Mouse (Mus musculus) c-Kit-positive CD71-negative TER-119-negative erythroid progenitor cells, embryonic 14.5 days (primary cell): Measurements from ENCODE around the gene Aasdh.
"Not testable (repeated sequence)": the region's sequence is repeated elsewhere in the genome, so short reads cannot be mapped to it uniquely, and the experiment has no call there.

Experiments
- DNase-seq: peaks from one replicate; pipeline ENCODE4 v3.0.0-alpha.2; 2013; ENCODE audit warnings: low read depth

The Aasdh gene

GRCm38 (mm10) chr5:76905405-76906154 lies at the start of gene Aasdh:
Gene Aasdh, minus strand, starts transcription at chr5:76905514.
- peak; percentile 95 for DNase-seq

GRCm38 (mm10) chr5:76954271-76954900 lies 49.1 kb upstream of the Aasdh start:
- no peak for DNase-seq

GRCm38 (mm10) chr5:76953794-76954193 lies 48.5 kb upstream of the Aasdh start:
- DNase-seq: no peak

- no peak for DNase-seq
Observed at GRCm38 (mm10) chr5:76952112-76953040, 47.1 kb upstream of the Aasdh start.

- DNase-seq: peak; percentile 98
Observed at GRCm38 (mm10) chr5:76951106-76952027, 46.1 kb upstream of the Aasdh start, which contains the start of the genes Paics and Ppat. Gene Paics, plus strand, starts transcription at chr5:76951307. Gene Ppat, minus strand, starts transcription at chr5:76951578.

GRCm38 (mm10) chr5:76950343-76951105 lies 45.2 kb upstream of the Aasdh start:
- no peak for DNase-seq

- DNase-seq: no peak
Observed at GRCm38 (mm10) chr5:76947758-76948157, 42.4 kb upstream of the Aasdh start.

GRCm38 (mm10) chr5:76947142-76947541 lies 41.8 kb upstream of the Aasdh start:
- DNase-seq: no peak

GRCm38 (mm10) chr5:76945678-76946033 lies 40.3 kb upstream of the Aasdh start:
- no peak for DNase-seq

- no peak for DNase-seq
Observed at GRCm38 (mm10) chr5:76944965-76945677, 39.8 kb upstream of the Aasdh start.

- DNase-seq: no peak
Observed at GRCm38 (mm10) chr5:76942505-76942904, 37.2 kb upstream of the Aasdh start.

GRCm38 (mm10) chr5:76941975-76942374 lies 36.7 kb upstream of the Aasdh start:
- no peak for DNase-seq

- no peak for DNase-seq
Observed at GRCm38 (mm10) chr5:76939717-76940116, 34.4 kb upstream of the Aasdh start.

- DNase-seq: no peak
Observed at GRCm38 (mm10) chr5:76929180-76929877, 24.0 kb upstream of the Aasdh start.

- DNase-seq: no peak
Observed at GRCm38 (mm10) chr5:76928124-76928832, 23.0 kb upstream of the Aasdh start.

- DNase-seq: no peak
Observed at GRCm38 (mm10) chr5:76924296-76924695, 19.0 kb upstream of the Aasdh start.

- DNase-seq: no peak
Observed at GRCm38 (mm10) chr5:76923428-76923827, 18.1 kb upstream of the Aasdh start.

GRCm38 (mm10) chr5:76922833-76923232 lies 17.5 kb upstream of the Aasdh start:
- DNase-seq: no peak

- not testable (repeated sequence) for DNase-seq
Observed at GRCm38 (mm10) chr5:76912522-76912921, 7.2 kb upstream of the Aasdh start.
